Mouse (Mus musculus) adrenal gland (tissue): ENCODE measurements around the gene Lrmda.

Source experiments
- intact Hi-C: fragments of 180-260 bp; cut with DNase I; formaldehyde crosslinking; loops from one replicate; pipeline ENCODE4 v1.15.1; 2025

Gene Lrmda

GRCm38 (mm10) chr14:22296655-22297239, 277.2 kb downstream of the Lrmda start:
- intact Hi-C loops: no loop called here

GRCm38 (mm10) chr14:22306759-22307158, 287.2 kb downstream of the Lrmda start:
- intact Hi-C loops: no loop called here

GRCm38 (mm10) chr14:22308059-22308458, 288.5 kb downstream of the Lrmda start:
- intact Hi-C loops: no loop called here

- intact Hi-C loops: no loop called here
These were observed 303.5 kb downstream of the Lrmda start for GRCm38 (mm10) chr14:22323058-22323457.

GRCm38 (mm10) chr14:22323530-22324292, 304.2 kb downstream of the Lrmda start:
- intact Hi-C loops: no loop called here

GRCm38 (mm10) chr14:22326218-22326964, 306.9 kb downstream of the Lrmda start:
- intact Hi-C loops: no loop called here

GRCm38 (mm10) chr14:22329191-22329590, 309.7 kb downstream of the Lrmda start:
- intact Hi-C loops: no loop called here

GRCm38 (mm10) chr14:22335101-22335820, 315.7 kb downstream of the Lrmda start:
- intact Hi-C loops: no loop called here

GRCm38 (mm10) chr14:22339176-22339575, 319.7 kb downstream of the Lrmda start:
- intact Hi-C loops: no loop called here

- intact Hi-C loops: no loop called here
These were observed 323.8 kb downstream of the Lrmda start for GRCm38 (mm10) chr14:22343357-22343756.

- intact Hi-C loops: no loop called here
These were observed 325.7 kb downstream of the Lrmda start for GRCm38 (mm10) chr14:22345248-22345647.

- intact Hi-C loops: no loop called here
These were observed 334.1 kb downstream of the Lrmda start for GRCm38 (mm10) chr14:22353626-22354025.

GRCm38 (mm10) chr14:22354769-22355574, 335.5 kb downstream of the Lrmda start:
- intact Hi-C loops: no loop called here

- intact Hi-C loops: no loop called here
These were observed 338.5 kb downstream of the Lrmda start for GRCm38 (mm10) chr14:22357991-22358503.

GRCm38 (mm10) chr14:22364010-22364748, 344.7 kb downstream of the Lrmda start:
- intact Hi-C loops: no loop called here

GRCm38 (mm10) chr14:22364771-22365355, 345.4 kb downstream of the Lrmda start:
- intact Hi-C loops: no loop called here

- intact Hi-C loops: no loop called here
These were observed 348.1 kb downstream of the Lrmda start for GRCm38 (mm10) chr14:22367615-22368014.

- intact Hi-C loops: no loop called here
These were observed 351.6 kb downstream of the Lrmda start for GRCm38 (mm10) chr14:22371136-22371535.

GRCm38 (mm10) chr14:22372666-22373360, 353.3 kb downstream of the Lrmda start:
- intact Hi-C loops: no loop called here
